Mouse (Mus musculus): ENCODE measurements at regions not wholly inside any gene's neighbourhood (a gene's known extent, or its start where the extent isn't known, plus 50 kb on each side); places are given as distances from the start of the nearest gene placed in this dataset.
A peak's percentile ranks its signal among the peaks of the same experiment; 100 is the strongest.

DNA sequence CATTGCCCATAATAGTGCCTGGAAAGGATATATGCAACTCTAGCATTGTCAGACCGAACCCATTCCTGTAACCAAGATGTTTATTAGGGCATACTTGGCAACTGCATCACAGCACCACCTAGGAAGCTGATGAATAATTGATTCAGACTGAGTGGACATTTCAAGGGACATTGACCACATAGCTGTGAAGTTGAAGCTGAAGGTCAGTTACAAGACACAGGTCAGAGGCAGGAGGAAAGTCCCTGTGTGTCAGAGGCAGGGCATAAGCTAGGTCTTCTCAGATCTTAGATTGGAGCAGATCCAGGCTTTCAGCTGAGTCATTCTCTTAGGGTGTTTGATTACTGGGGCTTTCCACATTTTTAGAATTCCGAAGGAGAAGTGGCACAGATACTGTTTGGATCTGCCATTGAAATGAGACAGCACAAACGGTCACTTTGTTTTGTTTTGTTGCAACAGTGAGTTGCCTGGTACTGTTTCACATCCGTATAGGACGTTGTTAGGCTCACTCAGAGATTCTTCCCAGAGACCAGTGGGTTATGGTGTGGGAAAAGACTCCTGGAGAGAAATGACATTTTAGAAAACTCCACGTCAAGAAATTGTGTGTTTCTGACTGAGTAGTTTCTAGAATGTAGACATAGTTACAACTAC is 2055.2 kb upstream of the 5930422O12Rik start:
- DNase-seq (ENCODE audit: low spot score, missing footprints): no peak
- no peak overlapping the region for H3K4me2 ChIP-seq

DNA sequence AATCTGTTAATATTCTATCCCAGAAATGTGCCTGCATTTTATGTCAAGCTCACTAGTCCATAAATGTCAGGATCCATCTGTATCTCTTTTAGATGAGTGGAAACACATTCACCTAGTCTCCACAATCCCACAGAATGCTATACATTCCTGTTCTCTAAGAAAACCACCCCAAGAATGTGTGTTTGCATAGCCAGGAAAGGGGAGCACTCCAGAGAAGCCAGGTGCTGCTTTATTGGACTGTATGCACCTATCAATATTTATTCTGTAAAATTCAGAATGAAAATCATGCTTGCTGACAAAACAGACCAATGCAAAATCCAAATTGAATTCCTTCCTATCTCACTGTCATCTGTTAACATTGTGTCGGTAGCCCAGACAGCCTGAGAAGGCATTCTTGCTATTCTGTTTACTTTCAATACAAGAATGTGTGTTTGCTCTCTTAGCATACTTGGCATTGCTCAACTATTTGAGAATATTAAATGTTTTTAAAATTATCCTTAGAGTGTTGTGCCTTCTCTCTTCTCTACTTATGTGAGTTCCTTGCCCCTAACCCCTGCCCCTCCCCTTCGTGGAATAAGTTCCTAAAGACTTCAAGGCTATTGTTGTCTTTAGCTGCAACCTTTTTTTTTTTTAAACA is 2050.7 kb upstream of the 5930422O12Rik start:
- WGBS: 76% methylated on average over 2 of the region's 2 CpGs
- DNase-seq (ENCODE audit: low spot score, missing footprints): no peak

More for the DNA sequence above, 2055.2 kb upstream of the 5930422O12Rik start:
- Histone ChIP-seq H3K27me3 (ENCODE audit: control insufficient read depth, insufficient read depth, low read length) (no peaks in the 10 kb centered on the region), H3K4me3 (ENCODE audit: low read depth, low read length) (no peak overlapping the region), H3K9me3 (ENCODE audit: control insufficient read depth, low read length) (no peaks in the 10 kb centered on the region), H3K4me1 (ENCODE audit: control insufficient read depth, insufficient read depth, low read length) (peaks cover 3% of the 10 kb centered on the region; the same call in 1 of the 2 replicates), H3K36me3 (ENCODE audit: control insufficient read depth, insufficient read depth, low read length) (no peaks in the 10 kb centered on the region), H3K9ac (ENCODE audit: low read length) (no peak overlapping the region), H3K27ac (ENCODE audit: low read depth, low read length) (no peak overlapping the region)
- 79% methylated on average over 6 of the region's 6 CpGs for WGBS
- ATAC-seq (ENCODE audit: low FRiP score): no peak

DNA sequence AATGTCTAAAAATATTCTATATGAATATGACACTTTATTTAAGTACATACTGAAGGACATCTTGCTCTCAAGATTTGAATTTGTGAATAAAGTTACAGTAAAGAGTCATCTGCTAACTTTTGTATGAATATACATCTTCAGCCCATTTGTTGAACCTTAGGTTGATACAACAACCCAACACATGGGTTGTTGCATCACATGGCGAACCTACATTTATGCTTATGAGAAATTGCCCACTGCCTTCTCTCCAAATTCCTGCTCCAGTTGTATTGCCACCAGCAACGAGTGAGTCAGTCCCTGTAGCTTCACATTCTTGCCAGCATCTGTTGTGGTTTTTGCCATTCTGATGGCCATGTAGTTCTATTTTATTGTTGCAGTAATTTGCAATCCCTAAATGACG is 2023.7 kb upstream of the 5930422O12Rik start:
- H3K4me3 ChIP-seq (ENCODE audit: low read depth, low read length): no peak overlapping the region
- H3K36me3 ChIP-seq (ENCODE audit: control insufficient read depth, insufficient read depth, low read length): no peaks in the 10 kb centered on the region
- no peaks in the 10 kb centered on the region for H3K4me1 ChIP-seq (ENCODE audit: control insufficient read depth, insufficient read depth, low read length)
- H3K27ac ChIP-seq (ENCODE audit: low read depth, low read length): no peak overlapping the region
- WGBS: 86% methylated on average over 3 of the region's 3 CpGs
- H3K27me3 ChIP-seq (ENCODE audit: control insufficient read depth, insufficient read depth, low read length): no peaks in the 10 kb centered on the region
- H3K4me2 ChIP-seq: no peak overlapping the region
- no peaks in the 10 kb centered on the region for H3K9me3 ChIP-seq (ENCODE audit: control insufficient read depth, low read length)
- ATAC-seq (ENCODE audit: low FRiP score) (no peak), DNase-seq (ENCODE audit: low spot score, missing footprints) (no peak)
- H3K9ac ChIP-seq (ENCODE audit: low read length): no peak overlapping the region

More for the DNA sequence above, 2050.7 kb upstream of the 5930422O12Rik start:
- ATAC-seq (ENCODE audit: low FRiP score): no peak
- Histone ChIP-seq H3K9me3 (ENCODE audit: control insufficient read depth, low read length) (no peaks in the 10 kb centered on the region), H3K4me2 (no peak overlapping the region), H3K4me1 (ENCODE audit: control insufficient read depth, insufficient read depth, low read length) (no peaks in the 10 kb centered on the region), H3K27ac (ENCODE audit: low read depth, low read length) (no peak overlapping the region), H3K4me3 (ENCODE audit: low read depth, low read length) (no peak overlapping the region), H3K9ac (ENCODE audit: low read length) (no peak overlapping the region), H3K27me3 (ENCODE audit: control insufficient read depth, insufficient read depth, low read length) (no peaks in the 10 kb centered on the region), H3K36me3 (ENCODE audit: control insufficient read depth, insufficient read depth, low read length) (no peaks in the 10 kb centered on the region)

DNA sequence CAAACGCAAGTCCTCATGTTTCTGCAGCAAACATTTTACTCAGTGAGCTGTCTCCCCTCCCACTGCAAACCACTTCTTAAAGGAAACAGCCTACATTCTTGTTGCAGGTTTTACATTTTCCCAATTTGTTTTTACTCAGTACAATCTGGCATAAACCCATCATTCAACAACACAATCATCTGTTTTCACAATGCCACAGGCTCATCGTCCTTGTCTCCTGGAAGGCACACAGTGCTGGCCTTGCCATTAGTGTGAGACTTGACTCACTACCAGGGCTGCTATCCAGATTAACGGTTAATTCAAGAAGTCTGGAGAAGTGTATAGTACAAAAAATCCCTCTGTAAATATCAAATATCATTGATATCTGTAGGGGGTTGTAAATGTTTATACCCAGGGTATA is 2006.3 kb upstream of the 5930422O12Rik start:
- H3K27me3 ChIP-seq (ENCODE audit: control insufficient read depth, insufficient read depth, low read length): no peaks in the 10 kb centered on the region
- WGBS: 78% methylated on average over 3 of the region's 3 CpGs
- no peak overlapping the region for H3K4me3 ChIP-seq (ENCODE audit: low read depth, low read length)
- H3K9ac ChIP-seq (ENCODE audit: low read length): no peak overlapping the region
- no peaks in the 10 kb centered on the region for H3K4me1 ChIP-seq (ENCODE audit: control insufficient read depth, insufficient read depth, low read length)
- DNase-seq (ENCODE audit: low spot score, missing footprints) (no peak), ATAC-seq (ENCODE audit: low FRiP score) (no peak)
- no peak overlapping the region for H3K27ac ChIP-seq (ENCODE audit: low read depth, low read length)
- H3K9me3 ChIP-seq (ENCODE audit: control insufficient read depth, low read length): no peaks in the 10 kb centered on the region
- H3K4me2 ChIP-seq: no peak overlapping the region
- no peaks in the 10 kb centered on the region for H3K36me3 ChIP-seq (ENCODE audit: control insufficient read depth, insufficient read depth, low read length)

DNA sequence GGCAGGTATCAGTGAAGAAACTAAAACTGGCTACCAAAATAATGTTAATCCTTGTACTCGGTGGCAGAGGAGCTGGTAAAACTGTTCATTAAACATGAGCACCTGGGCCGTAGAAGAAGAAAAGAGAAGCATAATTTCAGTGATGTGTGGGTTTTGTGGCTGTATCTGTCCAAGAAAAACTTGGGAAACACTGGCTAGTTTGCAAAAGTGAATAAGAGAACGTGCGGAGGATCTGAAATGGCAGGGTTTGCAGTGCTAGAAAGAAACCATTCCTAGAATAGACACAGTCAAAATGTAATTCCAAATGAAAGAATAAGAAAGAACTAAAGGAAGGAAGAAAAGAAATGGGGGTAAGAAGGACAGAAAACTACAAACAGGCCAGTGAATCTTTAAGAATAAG is 2000.8 kb upstream of the 5930422O12Rik start:
- Histone ChIP-seq H3K4me2 (no peak overlapping the region), H3K4me1 (ENCODE audit: control insufficient read depth, insufficient read depth, low read length) (no peaks in the 10 kb centered on the region), H3K9ac (ENCODE audit: low read length) (no peak overlapping the region), H3K27me3 (ENCODE audit: control insufficient read depth, insufficient read depth, low read length) (no peaks in the 10 kb centered on the region), H3K4me3 (ENCODE audit: low read depth, low read length) (no peak overlapping the region), H3K9me3 (ENCODE audit: control insufficient read depth, low read length) (no peaks in the 10 kb centered on the region), H3K27ac (ENCODE audit: low read depth, low read length) (no peak overlapping the region), H3K36me3 (ENCODE audit: control insufficient read depth, insufficient read depth, low read length) (no peaks in the 10 kb centered on the region)
- 94% methylated on average over 4 of the region's 4 CpGs for WGBS
- ATAC-seq (ENCODE audit: low FRiP score) (no peak), DNase-seq (ENCODE audit: low spot score, missing footprints) (no peak)

DNA sequence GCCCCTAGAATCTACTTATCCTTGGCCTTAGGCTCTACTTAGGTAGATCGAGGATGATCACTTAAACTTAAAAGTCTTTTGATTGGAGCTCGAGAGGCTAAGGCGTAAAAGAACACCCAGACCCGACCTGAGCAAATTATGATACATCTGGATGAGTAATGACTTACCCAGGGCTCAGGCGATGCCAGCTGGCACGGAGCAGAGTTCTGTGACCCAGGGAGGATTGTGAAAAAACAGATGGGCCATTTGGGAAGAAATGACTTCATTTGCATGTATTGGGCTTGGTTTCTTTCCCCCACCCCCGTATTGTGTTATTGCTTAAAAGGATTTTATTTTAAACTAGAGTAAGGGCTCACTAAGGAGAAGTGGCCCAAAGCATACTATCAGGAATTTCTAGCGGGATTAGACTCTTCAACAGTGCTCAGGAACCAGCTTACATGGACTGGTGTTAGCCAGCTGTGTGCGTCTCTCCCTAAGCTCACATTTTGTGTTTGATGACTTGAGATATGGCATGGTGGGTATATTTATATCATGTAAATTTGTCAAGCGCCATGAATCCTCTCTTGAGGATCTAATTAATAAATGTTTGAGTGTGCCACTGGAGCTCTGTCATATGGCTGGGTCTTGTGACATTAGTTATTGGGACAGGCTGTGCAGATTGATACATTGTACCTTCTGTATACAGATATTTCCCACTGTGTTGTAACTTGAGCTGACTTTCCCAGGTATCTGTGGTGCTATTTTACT is 1991.9 kb upstream of the 5930422O12Rik start:
- WGBS: 90% methylated on average over 10 of the region's 10 CpGs

DNA sequence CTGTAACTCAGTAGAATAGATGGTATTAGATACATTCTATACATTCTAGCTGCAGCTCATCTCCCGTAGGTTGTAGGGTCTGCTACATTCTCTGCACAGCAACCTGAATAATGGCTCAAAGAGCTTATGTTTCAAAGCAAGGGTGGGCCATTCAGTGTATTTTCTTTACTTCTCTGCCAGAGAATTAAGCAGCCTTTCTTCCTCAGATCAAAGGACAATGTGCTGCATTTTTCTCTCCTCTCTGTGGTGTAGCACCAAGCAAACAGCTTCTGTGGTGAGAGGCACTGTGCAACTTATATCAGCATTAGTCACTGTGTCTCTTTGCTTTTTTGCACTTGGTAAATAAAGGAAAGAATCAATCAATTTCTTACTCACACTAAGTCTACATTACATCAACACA is 1983.7 kb upstream of the 5930422O12Rik start:
- 14% methylated on average over 1 of the region's 1 CpGs for WGBS
- Histone ChIP-seq H3K4me3 (ENCODE audit: low read depth, low read length) (no peak overlapping the region), H3K27me3 (ENCODE audit: control insufficient read depth, insufficient read depth, low read length) (no peaks in the 10 kb centered on the region), H3K4me1 (ENCODE audit: control insufficient read depth, insufficient read depth, low read length) (peaks cover 3% of the 10 kb centered on the region; the same call in 1 of the 2 replicates), H3K4me2 (no peak overlapping the region), H3K9me3 (ENCODE audit: control insufficient read depth, low read length) (no peaks in the 10 kb centered on the region), H3K9ac (ENCODE audit: low read length) (no peak overlapping the region), H3K27ac (ENCODE audit: low read depth, low read length) (no peak overlapping the region), H3K36me3 (ENCODE audit: control insufficient read depth, insufficient read depth, low read length) (no peaks in the 10 kb centered on the region)
- peak; percentile 65; the same call in 1 of the 2 replicates for ATAC-seq (ENCODE audit: low FRiP score)
- DNase-seq (ENCODE audit: low spot score, missing footprints): no peak

More for the DNA sequence above, 1991.9 kb upstream of the 5930422O12Rik start:
- no peak for DNase-seq (ENCODE audit: low spot score, missing footprints)
- no peak for ATAC-seq (ENCODE audit: low FRiP score)
- Histone ChIP-seq H3K27me3 (ENCODE audit: control insufficient read depth, insufficient read depth, low read length) (no peaks in the 10 kb centered on the region), H3K4me1 (ENCODE audit: control insufficient read depth, insufficient read depth, low read length) (no peaks in the 10 kb centered on the region), H3K4me2 (no peak overlapping the region), H3K36me3 (ENCODE audit: control insufficient read depth, insufficient read depth, low read length) (no peaks in the 10 kb centered on the region), H3K4me3 (ENCODE audit: low read depth, low read length) (no peak overlapping the region), H3K9ac (ENCODE audit: low read length) (no peak overlapping the region), H3K9me3 (ENCODE audit: control insufficient read depth, low read length) (no peaks in the 10 kb centered on the region), H3K27ac (ENCODE audit: low read depth, low read length) (no peak overlapping the region)

DNA sequence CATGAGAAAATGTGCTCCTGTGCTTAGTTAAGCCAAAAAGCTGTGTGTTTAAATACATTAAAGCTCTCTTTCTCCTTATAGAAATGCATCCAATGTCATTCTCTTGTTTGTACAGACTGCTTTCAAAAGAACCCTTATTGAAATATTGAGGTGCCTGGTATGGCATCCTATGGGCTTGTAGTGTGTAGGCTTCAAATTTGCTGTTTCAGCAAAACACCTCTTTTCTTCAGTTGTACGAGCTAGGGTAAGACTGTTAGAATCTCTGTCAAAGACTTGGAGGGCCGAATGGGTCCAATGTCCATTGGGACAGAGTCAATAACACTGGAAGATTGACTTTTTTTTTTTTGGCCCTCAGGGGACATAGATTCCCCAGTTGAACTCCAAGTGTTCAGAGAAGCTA is 1980.5 kb upstream of the 5930422O12Rik start:
- no peaks in the 10 kb centered on the region for H3K9me3 ChIP-seq (ENCODE audit: control insufficient read depth, low read length)
- no peak overlapping the region for H3K4me2 ChIP-seq
- H3K27ac ChIP-seq (ENCODE audit: low read depth, low read length): no peak overlapping the region
- no peaks in the 10 kb centered on the region for H3K27me3 ChIP-seq (ENCODE audit: control insufficient read depth, insufficient read depth, low read length)
- no peaks in the 10 kb centered on the region for H3K36me3 ChIP-seq (ENCODE audit: control insufficient read depth, insufficient read depth, low read length)
- no peak for ATAC-seq (ENCODE audit: low FRiP score)
- no peak for DNase-seq (ENCODE audit: low spot score, missing footprints)
- peaks cover 3% of the 10 kb centered on the region; the same call in 1 of the 2 replicates for H3K4me1 ChIP-seq (ENCODE audit: control insufficient read depth, insufficient read depth, low read length)
- no peak overlapping the region for H3K4me3 ChIP-seq (ENCODE audit: low read depth, low read length)
- WGBS: 87% methylated on average over 2 of the region's 2 CpGs
- H3K9ac ChIP-seq (ENCODE audit: low read length): no peak overlapping the region

All from midbrain, embryonic 11.5 days (tissue).